In the genomic region with DNA sequence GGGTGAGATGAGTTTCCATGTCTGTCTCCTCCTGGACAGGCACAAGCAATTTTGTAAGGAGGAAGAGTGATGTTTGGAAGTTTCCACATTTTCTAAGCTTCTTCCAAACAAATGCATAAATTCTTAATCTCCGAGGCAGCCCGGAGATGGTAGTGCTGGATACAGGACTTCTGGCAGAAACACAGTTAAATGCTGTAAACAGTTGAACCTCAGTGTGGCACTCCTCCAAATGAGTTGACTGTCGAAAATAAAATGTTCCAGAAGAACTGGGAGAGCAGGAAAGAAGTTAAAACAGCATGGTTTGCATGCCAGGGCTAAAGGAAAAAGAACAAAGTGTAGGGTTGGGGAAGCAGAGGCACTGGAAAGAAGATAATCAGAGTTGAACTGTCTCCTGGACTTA, we compare ENCODE assay signal across 15 mouse cellular contexts. TPM values are rescaled to one million over a fixed set of nuclear protein-coding genes. Genes with fewer than 3 reads are reported as not detected.
DNase-seq lines count a peak whose midpoint lies in the region; ATAC-seq and TF ChIP-seq lines count a peak whose summit lies in the region.
"Had no signal": no experiment of that assay in that cellular context is flagged by ENCODE, and none has a peak within 500 bp of the region (broad histone marks: within the 10 kb centered on the region; RNA-seq: fewer than 3 reads in every experiment).

No protein-coding gene starts in this region.

- no peak for ATAC-seq in embryonic facial prominence, embryonic 14.5 days (ENCODE audit: low read depth)
- no peak for ATAC-seq in intestine, embryonic 14.5 days (replicated peaks; ENCODE audit: low FRiP score, low TSS enrichment, low read depth)
- ATAC-seq in intestine, postnatal 0 days = no peak
- no peak for ATAC-seq in forebrain, embryonic 14.5 days
- ATAC-seq: Patski had no signal

- H3K4me1 ChIP-seq in embryonic facial prominence, embryonic 14.5 days (ENCODE audit: control insufficient read depth, insufficient read depth, low read length) = peaks cover 30% of the 10 kb centered on the region
- H3K4me1 ChIP-seq in embryonic facial prominence, embryonic 10.5 days = peaks cover 32% of the 10 kb centered on the region
- H3K4me1 ChIP-seq in intestine, embryonic 14.5 days (replicated peaks; ENCODE audit: control insufficient read depth, insufficient read depth, low read length) = peaks cover 43% of the 10 kb centered on the region
- no peaks in the 10 kb centered on the region for H3K4me1 ChIP-seq in intestine, postnatal 0 days (replicated peaks; ENCODE audit: control insufficient read depth, insufficient read depth, low read length)
- peaks cover 34% of the 10 kb centered on the region for H3K4me1 ChIP-seq in forebrain, embryonic 14.5 days (ENCODE audit: control insufficient read depth, insufficient read depth, low read length)

- no peaks in the 10 kb centered on the region for H3K9me3 ChIP-seq in embryonic facial prominence, embryonic 14.5 days (ENCODE audit: control insufficient read depth, low read length)
- no peaks in the 10 kb centered on the region for H3K9me3 ChIP-seq in embryonic facial prominence, embryonic 10.5 days
- no peaks in the 10 kb centered on the region for H3K9me3 ChIP-seq in intestine, embryonic 14.5 days (ENCODE audit: control insufficient read depth, low read length)
- H3K9me3 ChIP-seq in intestine, postnatal 0 days (ENCODE audit: control insufficient read depth) = no peaks in the 10 kb centered on the region
- H3K9me3 ChIP-seq in forebrain, embryonic 14.5 days (replicated peaks; ENCODE audit: control insufficient read depth, low read length) = no peaks in the 10 kb centered on the region
- H3K9me3 ChIP-seq: hindbrain, embryonic 13.5 days; limb, embryonic 12.5 days had no signal

- WGBS in embryonic facial prominence, embryonic 14.5 days = 42% methylated on average over 3 of the region's 3 CpGs
- 92% methylated on average over 3 of the region's 3 CpGs for WGBS in embryonic facial prominence, embryonic 10.5 days
- WGBS in intestine, embryonic 14.5 days = 32% methylated on average over 3 of the region's 3 CpGs
- 59% methylated on average over 3 of the region's 3 CpGs for WGBS in intestine, postnatal 0 days
- WGBS in forebrain, embryonic 14.5 days = 76% methylated on average over 3 of the region's 3 CpGs

- no peaks in the 10 kb centered on the region for H3K36me3 ChIP-seq in embryonic facial prominence, embryonic 14.5 days (ENCODE audit: control insufficient read depth, insufficient read depth, low read length)
- peaks cover 78% of the 10 kb centered on the region for H3K36me3 ChIP-seq in embryonic facial prominence, embryonic 10.5 days (replicated peaks)
- 0 out of 2 replicates have a peak, but pooled peaks cover 3% of the 10 kb centered on the region for H3K36me3 ChIP-seq in intestine, embryonic 14.5 days (ENCODE audit: control insufficient read depth, insufficient read depth, low read length)
- no peaks in the 10 kb centered on the region; the same call in 1 of the 2 replicates for H3K36me3 ChIP-seq in intestine, postnatal 0 days (ENCODE audit: control insufficient read depth, insufficient read depth)
- peaks cover 26% of the 10 kb centered on the region; the same call in 1 of the 2 replicates for H3K36me3 ChIP-seq in forebrain, embryonic 14.5 days (ENCODE audit: control insufficient read depth, insufficient read depth, low read length)

- peak; percentile 77 for DNase-seq in embryonic facial prominence, embryonic 14.5 days (ENCODE audit: low spot score)
- DNase-seq in embryonic facial prominence, embryonic 10.5 days (ENCODE audit: low spot score) = no peak
- no peak for DNase-seq in intestine, embryonic 14.5 days (ENCODE audit: low spot score)
- DNase-seq in urinary bladder, postnatal 14 days (ENCODE audit: low spot score) = peak; percentile 44
- DNase-seq in urinary bladder, postnatal 36 days (ENCODE audit: low spot score in 2 of 2) = no peak
- no peak for DNase-seq in thymus, postnatal 10 days (ENCODE audit: low spot score in 2 of 2)
- DNase-seq in forebrain, embryonic 14.5 days (ENCODE audit: low spot score) = no peak
- DNase-seq: cerebellum, adult 9-10 months; thymus, adult 18-20 months had no signal

- no peak overlapping the region for H3K4me2 ChIP-seq in embryonic facial prominence, embryonic 14.5 days (ENCODE audit: low read depth, low read length)
- peak overlapping the region; percentile 22; the same call in 1 of the 2 replicates for H3K4me2 ChIP-seq in intestine, embryonic 14.5 days (ENCODE audit: low read length)
- no peak overlapping the region for H3K4me2 ChIP-seq in intestine, postnatal 0 days (replicated peaks; ENCODE audit: low read depth)
- H3K4me2 ChIP-seq in forebrain, embryonic 14.5 days (ENCODE audit: low read length) = no peak overlapping the region
- H3K4me2 ChIP-seq: hindbrain, embryonic 13.5 days; limb, embryonic 12.5 days; midbrain, embryonic 11.5 days had no signal

- H3K27ac ChIP-seq in embryonic facial prominence, embryonic 14.5 days (replicated peaks; ENCODE audit: low read depth, low read length) = peak overlapping the region; percentile 24; the same call in 1 of the 2 replicates
- H3K27ac ChIP-seq in embryonic facial prominence, embryonic 10.5 days (replicated peaks) = no peak overlapping the region
- peak overlapping the region; percentile 44; the same call in 1 of the 2 replicates for H3K27ac ChIP-seq in intestine, embryonic 14.5 days (ENCODE audit: low read depth)
- no peak overlapping the region for H3K27ac ChIP-seq in intestine, postnatal 0 days (ENCODE audit: low read depth, low read length)
- H3K27ac ChIP-seq in forebrain, embryonic 14.5 days (ENCODE audit: low read depth, low read length) = no peak overlapping the region
- H3K27ac ChIP-seq: hindbrain, embryonic 13.5 days; limb, embryonic 12.5 days had no signal

- no peak overlapping the region for H3K9ac ChIP-seq in embryonic facial prominence, embryonic 14.5 days (ENCODE audit: low read depth, low read length)
- H3K9ac ChIP-seq in intestine, embryonic 14.5 days (ENCODE audit: low read length) = no peak overlapping the region
- H3K9ac ChIP-seq in intestine, postnatal 0 days (ENCODE audit: low read depth, low read length) = no peak overlapping the region
- no peak overlapping the region for H3K9ac ChIP-seq in forebrain, embryonic 14.5 days (ENCODE audit: low read length)
- H3K9ac ChIP-seq: hindbrain, embryonic 13.5 days; limb, embryonic 12.5 days had no signal

- H3K4me3 ChIP-seq in embryonic facial prominence, embryonic 14.5 days (ENCODE audit: low read depth, low read length) = no peak overlapping the region
- H3K4me3 ChIP-seq in embryonic facial prominence, embryonic 10.5 days = no peak overlapping the region
- no peak overlapping the region for H3K4me3 ChIP-seq in intestine, embryonic 14.5 days (ENCODE audit: low read depth, low read length)
- H3K4me3 ChIP-seq in intestine, postnatal 0 days (ENCODE audit: low read depth, low read length) = no peak overlapping the region
- no peak overlapping the region for H3K4me3 ChIP-seq in forebrain, embryonic 14.5 days (ENCODE audit: low read depth, low read length)
- H3K4me3 ChIP-seq: hindbrain, embryonic 13.5 days; limb, embryonic 12.5 days; myocyte had no signal

- TF ChIP-seq CTCF in intestine, postnatal 0 days (IDR thresholded peaks at IDR 0.05; ENCODE audit: low read depth) = no peak

- no peaks in the 10 kb centered on the region for H3K27me3 ChIP-seq in embryonic facial prominence, embryonic 14.5 days (replicated peaks; ENCODE audit: control insufficient read depth, insufficient read depth, low read length)
- H3K27me3 ChIP-seq in embryonic facial prominence, embryonic 10.5 days (replicated peaks; ENCODE audit: low read depth, poor library complexity, severe bottlenecking) = no peaks in the 10 kb centered on the region
- no peaks in the 10 kb centered on the region for H3K27me3 ChIP-seq in intestine, embryonic 14.5 days (replicated peaks; ENCODE audit: control insufficient read depth, insufficient read depth, low read length)
- no peaks in the 10 kb centered on the region for H3K27me3 ChIP-seq in intestine, postnatal 0 days (replicated peaks; ENCODE audit: control insufficient read depth, insufficient read depth, low read length)
- no peaks in the 10 kb centered on the region for H3K27me3 ChIP-seq in forebrain, embryonic 14.5 days (replicated peaks; ENCODE audit: control insufficient read depth, insufficient read depth, low read length)
- H3K27me3 ChIP-seq: hindbrain, embryonic 13.5 days; limb, embryonic 12.5 days; Patski had no signal

RNA-seq across cellular contexts. Expression of gene Zfp462, which starts 9.6 kb away (rescaled TPM):
- 3.0 and 6.7 TPM in 2 replicates for polyA plus RNA-seq in embryonic facial prominence, embryonic 14.5 days (2014; fragmentation: Nextera tagmentation; extraction: Ambion mirVana)
- polyA plus RNA-seq in embryonic facial prominence, embryonic 10.5 days (2016; fragmentation: Nextera tagmentation; extraction: Ambion mirVana) = 14.8 TPM in 2 replicates
- polyA plus RNA-seq in intestine, embryonic 14.5 days (2014; fragmentation: Nextera tagmentation; extraction: Ambion mirVana) = 3.5 and 5.1 TPM in 2 replicates
- polyA plus RNA-seq in intestine, postnatal 0 days (2015; fragmentation: Nextera tagmentation; extraction: Ambion mirVana) = 1.1 and 1.5 TPM in 2 replicates
- 18.7 and 20.0 TPM in 2 replicates for polyA plus RNA-seq in forebrain, embryonic 14.5 days (2014; fragmentation: Nextera tagmentation; extraction: Ambion mirVana)

Comparison
In these comparisons a context has a peak if more than half of its experiments do, and no peak if none do; other contexts are left out.
1. DNase-seq: peak in embryonic facial prominence, embryonic 14.5 days (single experiment) and urinary bladder, postnatal 14 days (single experiment); none in embryonic facial prominence, embryonic 10.5 days (single experiment), intestine, embryonic 14.5 days (single experiment), urinary bladder, postnatal 36 days (0 of 2), thymus, postnatal 10 days (0 of 2) and forebrain, embryonic 14.5 days (single experiment).
2. H3K27ac ChIP-seq: peak in embryonic facial prominence, embryonic 14.5 days (single experiment) and intestine, embryonic 14.5 days (single experiment); none in embryonic facial prominence, embryonic 10.5 days (single experiment), intestine, postnatal 0 days (single experiment) and forebrain, embryonic 14.5 days (single experiment).